Mouse (Mus musculus): Measurements from ENCODE around the gene Vps51. TPM values are rescaled to one million over a fixed set of nuclear protein-coding genes. Genes with fewer than 3 reads are reported as not detected.

The Vps51 gene
- polyA plus RNA-seq (2014; fragmentation: Nextera tagmentation; extraction: Ambion mirVana): 59.5 and 73.9 TPM in 2 replicates

DNA sequence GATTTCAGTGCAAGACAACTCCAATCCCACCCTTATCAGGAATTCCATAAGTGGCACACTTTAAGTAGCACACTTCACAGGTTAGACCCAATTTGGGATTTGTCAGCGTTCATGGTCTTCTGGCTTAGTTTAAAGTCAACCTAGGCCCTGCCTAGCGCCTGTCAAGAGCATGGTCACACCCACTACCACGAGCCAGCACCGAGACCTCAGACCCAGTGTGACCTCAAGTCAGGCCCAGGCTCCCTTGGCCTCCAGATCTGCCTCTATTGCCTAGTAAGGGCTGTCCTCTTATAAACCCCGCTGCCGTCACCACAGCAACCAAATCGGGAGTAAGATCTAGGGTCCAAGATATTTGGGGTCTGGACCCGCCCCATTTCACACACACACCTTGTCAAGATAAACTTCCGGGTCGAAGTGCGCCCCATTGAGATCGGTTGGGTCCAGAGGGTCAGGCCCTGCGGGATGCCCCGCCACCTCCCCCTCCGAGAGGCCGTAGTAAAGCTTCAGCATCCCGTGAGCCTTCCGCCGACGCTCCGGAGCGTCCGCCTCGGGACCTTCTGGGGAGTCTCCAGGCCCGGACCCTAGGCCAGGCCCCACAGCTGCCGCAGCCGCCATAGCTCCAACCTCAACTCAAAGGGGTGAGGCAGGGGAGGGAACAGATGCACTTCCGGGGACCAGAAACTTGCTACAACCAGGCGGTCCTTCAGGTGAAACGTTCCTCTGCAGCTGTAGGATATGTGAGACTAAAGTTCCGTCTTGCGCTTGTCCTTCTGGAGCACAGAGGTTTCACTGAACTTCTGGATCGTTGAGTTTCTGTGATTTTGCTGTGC is at the start of gene Vps51:
Gene Vps51, minus strand, starts transcription at position 668 of the 830 bp plus-strand sequence.
- Histone ChIP-seq H3K4me1 (ENCODE audit: control insufficient read depth, insufficient read depth, low read length) (peaks cover 7% of the 10 kb centered on the region), H3K4me2 (ENCODE audit: low read length) (peak within 1 kb of the TSS; percentile 87), H3K4me3 (ENCODE audit: low read depth, low read length) (peak within 1 kb of the TSS; percentile 56), H3K27ac (ENCODE audit: low read depth, low read length) (peak within 1 kb of the TSS; percentile 49; the same call in 1 of the 2 replicates), H3K36me3 (ENCODE audit: control insufficient read depth, insufficient read depth, low read length) (peaks cover 41% of the 10 kb centered on the region), H3K27me3 (replicated peaks; ENCODE audit: control insufficient read depth, insufficient read depth, low read length) (no peaks in the 10 kb centered on the region), H3K9ac (ENCODE audit: low read length) (peak within 1 kb of the TSS; percentile 70), H3K9me3 (replicated peaks; ENCODE audit: control insufficient read depth, low read length) (no peaks in the 10 kb centered on the region)
- ATAC-seq (peak; percentile 90), DNase-seq (ENCODE audit: low spot score) (peak; percentile 94)
- 1% methylated on average over 33 of the region's 33 CpGs for WGBS

- Histone ChIP-seq H3K27me3 (replicated peaks; ENCODE audit: control insufficient read depth, insufficient read depth, low read length) (no peaks in the 10 kb centered on the region), H3K4me1 (ENCODE audit: control insufficient read depth, insufficient read depth, low read length) (peaks cover 3% of the 10 kb centered on the region; the same call in 1 of the 2 replicates), H3K27ac (ENCODE audit: low read depth, low read length) (no peak overlapping the region), H3K36me3 (ENCODE audit: control insufficient read depth, insufficient read depth, low read length) (0 out of 2 replicates have a peak, but pooled peaks cover 5% of the 10 kb centered on the region), H3K4me3 (ENCODE audit: low read depth, low read length) (no peak overlapping the region), H3K9me3 (replicated peaks; ENCODE audit: control insufficient read depth, low read length) (no peaks in the 10 kb centered on the region), H3K9ac (ENCODE audit: low read length) (no peak overlapping the region), H3K4me2 (ENCODE audit: low read length) (no peak overlapping the region)
- DNase-seq (ENCODE audit: low spot score) (peak; percentile 57), ATAC-seq (no peak)
- 28% methylated on average over 4 of the region's 4 CpGs for WGBS
Measured at GRCm38 (mm10) chr19:6126289-6126688, 49.3 kb upstream of the Vps51 start.

DNA sequence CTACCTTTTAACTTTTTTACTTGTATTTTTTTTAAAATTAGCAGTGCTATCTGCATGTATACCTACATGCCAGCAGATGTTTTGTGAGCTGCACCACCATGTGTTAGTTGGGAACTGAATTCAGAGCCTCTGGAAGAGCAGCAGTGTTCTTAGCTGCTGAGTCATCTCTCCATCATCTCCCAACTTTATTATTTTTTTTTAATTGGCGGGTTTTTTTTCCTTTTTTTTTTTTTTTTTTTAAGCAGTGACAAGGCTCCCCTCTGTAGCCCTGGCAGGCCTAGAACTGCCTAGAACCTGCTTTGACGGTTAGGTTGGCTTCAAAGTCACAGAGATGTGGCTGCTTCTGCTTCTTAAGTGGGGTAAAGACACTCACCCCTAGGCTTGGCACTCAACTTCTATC is 47.9 kb upstream of the Vps51 start:
- H3K4me2 ChIP-seq (ENCODE audit: low read length): no peak overlapping the region
- 0 out of 2 replicates have a peak, but pooled peaks cover 5% of the 10 kb centered on the region for H3K36me3 ChIP-seq (ENCODE audit: control insufficient read depth, insufficient read depth, low read length)
- 73% methylated on average over 2 of the region's 2 CpGs for WGBS
- no peaks in the 10 kb centered on the region for H3K9me3 ChIP-seq (replicated peaks; ENCODE audit: control insufficient read depth, low read length)
- H3K4me1 ChIP-seq (ENCODE audit: control insufficient read depth, insufficient read depth, low read length): peaks cover 3% of the 10 kb centered on the region; the same call in 1 of the 2 replicates
- H3K27ac ChIP-seq (ENCODE audit: low read depth, low read length): no peak overlapping the region
- H3K27me3 ChIP-seq (replicated peaks; ENCODE audit: control insufficient read depth, insufficient read depth, low read length): no peaks in the 10 kb centered on the region
- no peak overlapping the region for H3K4me3 ChIP-seq (ENCODE audit: low read depth, low read length)
- ATAC-seq (no peak), DNase-seq (ENCODE audit: low spot score) (no peak)
- H3K9ac ChIP-seq (ENCODE audit: low read length): no peak overlapping the region

DNA sequence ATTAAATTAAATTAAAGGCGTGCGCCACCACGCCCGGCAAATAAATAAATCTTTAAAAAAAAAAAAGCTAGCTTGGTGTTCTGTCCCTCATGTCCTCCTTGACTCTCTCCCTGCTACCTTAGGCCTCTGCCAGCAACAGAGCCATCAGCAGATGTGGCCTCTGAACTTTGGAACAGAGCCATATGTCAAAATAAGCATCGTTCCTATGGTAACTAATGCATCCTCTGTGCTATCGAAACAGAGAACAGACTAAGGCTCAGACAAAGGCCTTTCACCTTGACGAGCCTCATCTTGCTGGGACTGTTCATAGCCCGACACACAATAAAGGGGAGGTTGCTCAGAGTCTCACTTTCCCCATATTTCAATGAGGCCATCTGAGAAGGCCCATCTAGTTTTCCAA is 46.3 kb upstream of the Vps51 start:
- Histone ChIP-seq H3K27ac (ENCODE audit: low read depth, low read length) (peak overlapping the region; percentile 27; the same call in 1 of the 2 replicates), H3K9me3 (replicated peaks; ENCODE audit: control insufficient read depth, low read length) (no peaks in the 10 kb centered on the region), H3K4me3 (ENCODE audit: low read depth, low read length) (no peak overlapping the region), H3K36me3 (ENCODE audit: control insufficient read depth, insufficient read depth, low read length) (0 out of 2 replicates have a peak, but pooled peaks cover 5% of the 10 kb centered on the region), H3K4me1 (ENCODE audit: control insufficient read depth, insufficient read depth, low read length) (peaks cover 5% of the 10 kb centered on the region; the same call in 1 of the 2 replicates), H3K27me3 (replicated peaks; ENCODE audit: control insufficient read depth, insufficient read depth, low read length) (no peaks in the 10 kb centered on the region), H3K9ac (ENCODE audit: low read length) (no peak overlapping the region), H3K4me2 (ENCODE audit: low read length) (no peak overlapping the region)
- DNase-seq (ENCODE audit: low spot score) (peak; percentile 35), ATAC-seq (no peak)
- 68% methylated on average over 8 of the region's 8 CpGs for WGBS

DNA sequence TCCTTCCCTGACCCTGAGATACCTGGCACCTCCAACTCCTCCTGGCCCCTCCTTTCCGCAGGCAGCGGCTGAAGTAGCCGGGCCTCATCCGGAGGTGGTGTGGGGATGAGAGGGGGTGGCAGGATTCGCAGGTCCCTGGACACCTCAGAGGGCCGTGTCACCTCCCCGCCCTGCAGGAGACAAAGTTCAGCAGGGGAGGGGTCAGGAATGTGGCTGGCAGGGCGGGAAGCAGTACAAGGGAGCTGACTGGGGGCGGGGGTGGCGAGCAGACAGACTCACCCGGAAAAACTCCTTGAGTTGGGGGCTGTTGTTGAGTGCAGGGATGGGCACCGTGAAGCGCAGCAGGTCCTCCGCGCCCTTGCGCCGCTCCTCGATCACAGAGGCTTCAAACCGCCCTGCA is 44.7 kb upstream of the Vps51 start:
- 0 out of 2 replicates have a peak, but pooled peaks cover 5% of the 10 kb centered on the region for H3K36me3 ChIP-seq (ENCODE audit: control insufficient read depth, insufficient read depth, low read length)
- H3K27ac ChIP-seq (ENCODE audit: low read depth, low read length): no peak overlapping the region
- H3K27me3 ChIP-seq (replicated peaks; ENCODE audit: control insufficient read depth, insufficient read depth, low read length): no peaks in the 10 kb centered on the region
- H3K4me1 ChIP-seq (ENCODE audit: control insufficient read depth, insufficient read depth, low read length): peaks cover 12% of the 10 kb centered on the region
- no peaks in the 10 kb centered on the region for H3K9me3 ChIP-seq (replicated peaks; ENCODE audit: control insufficient read depth, low read length)
- no peak overlapping the region for H3K4me3 ChIP-seq (ENCODE audit: low read depth, low read length)
- no peak overlapping the region for H3K4me2 ChIP-seq (ENCODE audit: low read length)
- DNase-seq (ENCODE audit: low spot score) (no peak), ATAC-seq (no peak)
- 31% methylated on average over 19 of the region's 19 CpGs for WGBS
- no peak overlapping the region for H3K9ac ChIP-seq (ENCODE audit: low read length)

GRCm38 (mm10) chr19:6118677-6119185 is 41.7 kb upstream of the Vps51 start:
- Histone ChIP-seq H3K27me3 (replicated peaks; ENCODE audit: control insufficient read depth, insufficient read depth, low read length) (no peaks in the 10 kb centered on the region), H3K4me2 (ENCODE audit: low read length) (peak overlapping the region; percentile 86), H3K4me1 (ENCODE audit: control insufficient read depth, insufficient read depth, low read length) (peaks cover 13% of the 10 kb centered on the region), H3K4me3 (ENCODE audit: low read depth, low read length) (peak overlapping the region; percentile 81), H3K36me3 (ENCODE audit: control insufficient read depth, insufficient read depth, low read length) (peaks cover 29% of the 10 kb centered on the region), H3K9me3 (replicated peaks; ENCODE audit: control insufficient read depth, low read length) (no peaks in the 10 kb centered on the region), H3K9ac (ENCODE audit: low read length) (peak overlapping the region; percentile 86), H3K27ac (ENCODE audit: low read depth, low read length) (peak overlapping the region; percentile 90)
- peak; percentile 54 for ATAC-seq
- no peak for DNase-seq (ENCODE audit: low spot score)
- 1% methylated on average over 8 of the region's 8 CpGs for WGBS

DNA sequence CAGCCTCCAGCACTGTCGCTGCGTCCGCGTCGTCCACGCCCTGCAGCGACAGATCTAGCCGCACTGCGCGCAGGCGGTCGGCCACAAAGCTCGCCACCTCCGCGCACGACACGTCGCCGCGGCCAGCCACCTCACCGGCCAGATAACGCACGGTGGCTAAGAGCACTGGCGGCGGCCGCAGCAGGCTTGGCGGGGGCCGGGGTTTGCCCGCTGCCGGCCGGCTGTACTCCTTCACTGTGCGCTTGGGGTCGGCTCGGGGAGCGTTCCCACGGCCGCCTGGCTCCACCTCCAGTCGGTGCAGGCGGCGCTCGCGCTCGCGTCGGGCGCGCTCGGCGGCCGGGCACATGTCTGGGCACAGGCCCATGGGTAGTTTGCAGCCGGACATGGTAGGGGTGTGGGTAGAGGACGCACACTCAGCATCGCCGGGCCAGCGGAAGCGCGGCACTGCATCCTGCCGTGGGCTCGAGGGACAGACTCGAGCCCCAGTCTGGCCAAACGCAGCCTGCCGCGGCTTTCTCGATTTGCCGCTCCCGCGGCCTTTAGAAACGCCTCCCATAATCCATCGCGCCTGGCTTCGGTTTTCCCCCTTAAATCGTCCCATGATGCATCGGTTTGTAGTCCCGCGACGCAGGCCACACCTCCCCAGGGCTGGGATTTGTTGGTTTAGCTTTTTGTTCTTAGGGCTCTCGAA is 41.1 kb upstream of the Vps51 start, which contains the start of gene Sac3d1:
Gene Sac3d1, minus strand, starts transcription at position 665 of the 691 bp plus-strand sequence.
- ATAC-seq: peak; percentile 92
- Histone ChIP-seq H3K9me3 (replicated peaks; ENCODE audit: control insufficient read depth, low read length) (no peaks in the 10 kb centered on the region), H3K27ac (ENCODE audit: low read depth, low read length) (peak within 1 kb of the TSS; percentile 90), H3K36me3 (ENCODE audit: control insufficient read depth, insufficient read depth, low read length) (peaks cover 31% of the 10 kb centered on the region), H3K9ac (ENCODE audit: low read length) (peak within 1 kb of the TSS; percentile 86), H3K4me3 (ENCODE audit: low read depth, low read length) (peak within 1 kb of the TSS; percentile 81), H3K27me3 (replicated peaks; ENCODE audit: control insufficient read depth, insufficient read depth, low read length) (no peaks in the 10 kb centered on the region), H3K4me1 (ENCODE audit: control insufficient read depth, insufficient read depth, low read length) (peaks cover 13% of the 10 kb centered on the region), H3K4me2 (ENCODE audit: low read length) (peak within 1 kb of the TSS; percentile 86)
- WGBS: under 1% methylated on average over 73 of the region's 77 CpGs
- peak; percentile 98 for DNase-seq (ENCODE audit: low spot score)

DNA sequence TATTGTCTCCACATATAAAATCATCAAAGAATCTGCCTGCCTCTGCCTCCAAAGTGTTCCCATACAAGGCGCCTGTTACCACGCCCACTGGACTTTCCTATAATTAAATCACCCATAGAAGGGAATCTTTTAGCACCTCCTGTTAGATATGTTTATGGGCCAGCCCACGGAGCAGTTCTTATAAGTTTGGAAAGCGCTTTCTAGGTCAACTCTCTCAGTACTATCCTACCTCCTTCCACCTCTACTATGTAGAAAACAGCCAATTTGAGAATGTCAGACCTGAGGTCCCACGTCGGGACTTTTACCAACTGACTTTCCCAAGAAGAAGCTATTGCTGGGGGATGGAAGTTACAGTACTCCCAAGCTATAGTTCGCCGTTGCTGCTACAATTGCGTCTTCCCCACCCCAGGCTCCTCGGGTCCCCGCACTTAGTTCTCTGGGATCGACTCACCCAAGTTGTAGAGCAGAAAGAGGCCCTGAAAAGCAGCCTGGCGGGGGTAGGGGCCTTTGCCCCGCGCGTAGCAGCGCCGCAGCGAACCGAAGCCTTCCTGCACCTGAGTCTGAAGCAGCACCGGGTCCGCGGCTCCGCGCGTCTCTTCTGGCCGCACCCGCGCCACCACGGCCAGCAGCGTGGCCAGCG is 40.4 kb upstream of the Vps51 start:
- H3K36me3 ChIP-seq (ENCODE audit: control insufficient read depth, insufficient read depth, low read length): peaks cover 37% of the 10 kb centered on the region
- no peaks in the 10 kb centered on the region for H3K9me3 ChIP-seq (replicated peaks; ENCODE audit: control insufficient read depth, low read length)
- peaks cover 13% of the 10 kb centered on the region for H3K4me1 ChIP-seq (ENCODE audit: control insufficient read depth, insufficient read depth, low read length)
- H3K9ac ChIP-seq (ENCODE audit: low read length): peak overlapping the region; percentile 86
- DNase-seq (ENCODE audit: low spot score): no peak
- WGBS: 6% methylated on average over 32 of the region's 32 CpGs
- H3K27me3 ChIP-seq (replicated peaks; ENCODE audit: control insufficient read depth, insufficient read depth, low read length): no peaks in the 10 kb centered on the region
- peak overlapping the region; percentile 81 for H3K4me3 ChIP-seq (ENCODE audit: low read depth, low read length)
- peak overlapping the region; percentile 86 for H3K4me2 ChIP-seq (ENCODE audit: low read length)
- ATAC-seq: no peak
- peak overlapping the region; percentile 90 for H3K27ac ChIP-seq (ENCODE audit: low read depth, low read length)
